Mouse (Mus musculus) kidney, adult 11 months (tissue): ENCODE measurements around the gene Las1l.
"Not testable (repeated sequence)": the region's sequence is repeated elsewhere in the genome, so short reads cannot be mapped to it uniquely, and the experiment has no call there.

Experiments
- DNase-seq: peaks from one replicate; pipeline ENCODE4 v3.0.0; 2022

Las1l gene

DNA sequence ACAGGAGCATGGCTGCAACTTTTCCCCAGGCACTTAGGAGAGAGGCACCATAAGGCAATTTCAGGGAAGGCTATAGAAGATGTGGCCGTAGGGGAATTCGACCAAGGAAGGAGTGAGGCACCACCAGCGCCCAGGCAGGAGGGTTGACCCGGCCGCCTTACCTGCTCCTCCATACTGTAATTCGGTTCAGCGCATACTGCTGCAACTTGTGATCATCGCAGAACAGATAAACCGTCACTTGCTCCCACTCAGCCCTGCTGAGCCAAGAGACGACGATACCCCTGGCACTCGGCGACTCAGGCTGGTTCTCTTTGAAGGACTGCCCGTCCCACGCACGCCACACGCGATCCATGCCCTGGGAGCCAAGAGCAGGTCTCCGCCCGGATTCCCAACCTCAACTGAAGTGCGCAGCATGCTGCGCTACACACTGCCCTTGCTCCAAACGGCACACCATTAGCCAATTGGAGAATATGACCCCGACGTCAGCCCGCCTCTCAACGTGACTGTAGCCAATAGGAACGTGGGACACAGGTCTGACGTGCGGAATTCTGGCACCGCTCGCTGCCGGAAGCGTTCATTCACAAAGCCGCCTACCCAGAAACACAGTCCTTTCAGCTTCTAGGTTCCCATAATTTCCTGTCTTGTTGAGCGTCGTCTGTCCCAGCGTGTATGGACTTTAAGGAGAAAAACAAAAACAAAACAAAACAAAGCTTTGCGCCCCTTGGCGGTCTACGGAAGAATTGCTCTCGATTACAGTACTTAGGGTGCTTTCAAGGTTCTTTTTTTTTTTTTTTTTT is at the start of gene Las1l:
Gene Las1l, minus strand, starts transcription at position 466 of the 797 bp plus-strand sequence.
- peak; percentile 93 for DNase-seq

DNA sequence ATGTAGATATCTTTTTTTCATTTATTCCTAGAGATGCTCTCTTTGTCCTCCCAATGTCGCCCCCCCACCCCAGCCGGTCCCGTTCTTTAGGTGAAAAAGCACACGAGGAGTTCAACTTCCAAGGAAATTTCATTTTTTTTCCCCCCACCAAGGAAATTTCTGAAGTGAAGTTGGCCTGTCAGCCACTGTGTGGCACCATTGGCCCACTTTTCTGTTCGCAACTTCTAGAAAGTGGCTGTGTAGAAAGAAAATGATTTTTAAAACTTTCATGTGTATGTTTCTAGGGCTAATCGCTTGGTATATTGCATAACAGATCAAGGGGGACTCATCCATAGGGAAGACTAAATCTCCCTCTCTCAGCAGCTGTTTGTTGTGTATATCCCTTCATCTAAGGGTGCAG is 49.6 kb upstream of the Las1l start:
- DNase-seq, result no peak

DNA sequence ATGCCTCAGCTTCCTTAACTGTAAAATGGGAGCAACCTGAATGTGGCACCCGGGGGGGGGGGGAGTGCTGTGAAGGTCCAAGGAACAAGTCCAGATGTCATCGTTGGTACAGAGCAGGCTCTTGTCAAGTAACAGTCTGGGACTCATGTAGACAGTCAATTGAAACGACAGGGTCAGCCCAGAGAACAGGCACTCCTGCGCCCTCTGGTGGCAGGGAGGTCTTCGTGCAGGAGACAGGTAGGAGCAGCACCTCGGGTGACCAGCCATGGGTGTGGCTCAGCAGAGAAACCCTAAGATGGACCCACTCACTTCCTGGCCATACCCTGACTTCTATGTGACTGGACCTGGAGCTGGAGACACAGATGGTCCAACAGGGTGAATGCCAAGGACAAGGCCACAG is 42.8 kb upstream of the Las1l start:
- DNase-seq, result no peak

DNA sequence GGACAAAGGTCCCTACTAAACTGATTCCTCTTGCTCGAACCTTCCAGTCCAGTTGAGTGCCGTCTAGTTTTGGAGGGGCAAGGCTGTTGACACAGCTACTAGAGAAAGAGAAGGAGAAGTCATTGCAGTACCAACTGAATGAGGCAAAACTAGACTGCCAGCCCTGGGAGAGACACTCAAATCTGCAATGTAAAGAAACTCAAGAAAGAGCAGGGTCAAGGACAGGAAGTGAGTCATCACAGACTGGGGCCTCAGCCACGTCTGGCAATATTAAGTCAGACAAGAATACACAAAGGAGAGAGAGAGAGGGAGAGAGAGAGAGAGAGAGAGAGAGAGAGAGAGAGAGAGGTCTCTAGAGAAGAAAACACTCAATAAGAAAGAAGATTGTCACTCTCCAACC is 36.4 kb upstream of the Las1l start:
- no peak for DNase-seq

DNA sequence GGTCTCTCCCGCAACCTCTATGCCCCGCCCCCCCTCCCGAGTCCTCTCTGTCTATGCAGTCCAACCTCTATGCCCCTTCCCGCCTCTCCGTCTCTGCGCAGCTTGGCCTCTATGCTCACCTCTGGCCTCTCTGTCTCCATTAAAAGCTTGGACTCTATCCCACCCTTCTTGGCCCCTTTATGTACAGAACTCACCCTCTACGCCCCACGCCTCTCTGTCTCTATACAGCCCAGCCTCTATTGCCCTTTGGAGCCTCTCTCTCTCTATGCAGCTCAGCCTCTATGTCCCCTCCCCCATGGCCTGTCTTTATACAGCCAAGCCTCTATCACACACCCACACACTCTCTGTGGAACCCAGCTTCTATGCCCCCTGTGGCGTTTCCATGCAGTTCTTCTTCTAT is 13.2 kb upstream of the Las1l start:
- DNase-seq, result no peak

DNA sequence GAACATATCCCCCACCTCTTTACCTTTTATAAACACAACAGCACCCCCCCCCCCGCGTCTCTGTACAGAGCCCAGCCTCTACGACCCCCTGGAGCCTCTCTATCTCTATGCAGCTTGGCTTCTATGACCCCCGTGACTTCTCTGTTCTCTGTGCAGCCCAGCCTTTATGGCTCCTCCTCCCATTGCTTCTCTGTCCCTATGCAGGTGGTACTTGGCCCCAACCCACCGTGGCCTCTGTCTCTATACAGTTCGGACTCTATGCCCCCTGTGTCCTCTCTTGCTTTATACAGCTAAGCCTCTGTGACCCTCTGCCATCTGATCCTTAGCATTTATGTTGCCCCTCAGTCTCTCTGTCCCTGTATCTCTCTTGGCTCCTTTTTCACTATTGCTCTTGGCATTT is 12.4 kb upstream of the Las1l start:
- no peak for DNase-seq

DNA sequence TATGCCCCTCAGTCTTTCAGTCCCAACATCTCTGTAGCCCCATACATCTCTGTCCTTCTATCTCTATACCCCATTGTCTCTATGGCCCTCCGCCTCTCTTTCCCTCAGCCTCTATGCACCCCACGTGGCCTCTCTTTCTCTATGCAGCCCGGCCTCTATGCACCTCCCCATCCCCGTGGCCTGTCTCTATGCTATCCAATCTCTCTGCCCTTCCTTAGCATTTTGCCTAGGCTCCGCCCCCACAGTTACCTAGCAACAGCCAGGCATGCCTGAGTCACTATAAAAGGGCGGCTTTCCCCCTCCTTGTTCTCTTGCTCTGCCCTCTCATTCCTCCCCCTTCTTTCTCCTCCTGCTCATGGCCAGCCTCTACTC is 11.8 kb upstream of the Las1l start:
- peak; percentile 79 for DNase-seq

DNA sequence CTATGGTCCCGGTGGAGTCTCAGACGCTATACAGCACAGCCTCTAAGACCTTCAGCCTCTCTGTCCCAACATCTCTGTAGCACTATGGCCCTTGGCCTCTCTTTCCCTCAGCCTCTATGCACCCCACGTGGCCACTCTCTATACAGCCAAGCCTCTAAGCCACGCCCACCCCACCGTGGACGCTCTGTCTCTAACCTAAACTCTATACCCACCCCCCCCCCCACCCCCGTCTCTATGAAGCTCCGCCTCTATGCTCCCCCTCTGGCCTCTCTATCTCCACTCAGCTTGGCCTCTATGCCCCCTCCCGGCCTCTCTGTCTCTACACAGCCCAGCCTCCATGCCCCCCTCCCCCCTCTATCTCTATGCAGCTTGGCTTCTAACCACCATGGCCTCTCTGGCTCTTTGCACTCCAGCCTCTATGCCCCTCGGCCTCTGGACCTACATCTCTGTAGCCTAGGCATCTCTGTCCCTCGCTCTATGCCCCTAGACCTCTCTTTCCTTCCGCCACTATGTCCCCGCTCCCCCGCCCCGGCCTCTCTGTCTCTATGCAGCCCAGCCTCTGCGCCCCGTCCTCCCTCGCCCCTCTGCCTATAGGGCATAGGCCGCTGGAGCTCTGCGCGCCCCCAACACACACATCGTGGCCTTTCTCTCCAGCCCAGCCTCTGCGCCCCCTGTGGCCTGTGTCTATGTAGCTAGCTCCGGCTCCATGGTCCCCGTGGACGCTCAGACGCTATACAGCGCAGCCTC is 11.3 kb upstream of the Las1l start:
- peak; percentile 39 for DNase-seq

DNA sequence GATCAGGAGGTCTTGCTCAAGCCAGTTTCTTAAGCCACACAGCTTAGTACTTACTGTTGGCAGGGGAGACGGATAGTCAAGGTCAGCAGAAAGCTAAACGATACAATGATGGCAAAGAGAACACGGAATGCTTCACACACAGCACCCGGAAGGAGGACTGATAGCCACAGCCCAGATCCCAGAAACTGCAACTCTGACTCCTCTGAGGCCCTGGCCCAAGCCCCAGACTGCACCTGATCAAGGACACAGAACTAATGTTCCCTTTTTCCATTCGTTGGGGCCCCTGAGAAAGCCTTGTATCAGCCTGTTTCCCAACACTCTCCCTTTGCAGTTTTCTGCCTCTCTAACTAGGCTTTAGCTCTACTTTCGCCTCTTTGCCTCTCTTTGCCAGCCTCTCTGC is 8.3 kb upstream of the Las1l start:
- no peak for DNase-seq

DNA sequence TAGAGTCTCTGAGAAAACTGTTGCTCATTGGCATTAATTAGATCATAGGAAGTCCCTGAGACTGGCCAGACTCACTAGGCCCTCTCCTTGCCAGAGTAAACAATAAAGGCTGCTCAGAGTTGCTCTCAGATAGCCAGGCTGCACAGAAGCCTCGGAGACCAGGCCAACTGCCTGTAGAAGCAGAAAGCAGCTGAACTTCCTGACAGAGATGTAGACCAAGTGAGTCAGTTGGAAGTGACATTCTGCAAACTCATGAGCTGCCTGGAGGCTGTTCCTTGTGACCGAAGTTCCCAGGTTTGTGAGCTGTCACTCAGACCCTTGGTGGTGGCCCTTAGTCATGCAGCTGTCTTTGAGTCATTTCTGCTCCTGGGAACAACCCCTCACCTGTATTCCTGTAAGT is 6.6 kb upstream of the Las1l start:
- DNase-seq, result no peak

DNA sequence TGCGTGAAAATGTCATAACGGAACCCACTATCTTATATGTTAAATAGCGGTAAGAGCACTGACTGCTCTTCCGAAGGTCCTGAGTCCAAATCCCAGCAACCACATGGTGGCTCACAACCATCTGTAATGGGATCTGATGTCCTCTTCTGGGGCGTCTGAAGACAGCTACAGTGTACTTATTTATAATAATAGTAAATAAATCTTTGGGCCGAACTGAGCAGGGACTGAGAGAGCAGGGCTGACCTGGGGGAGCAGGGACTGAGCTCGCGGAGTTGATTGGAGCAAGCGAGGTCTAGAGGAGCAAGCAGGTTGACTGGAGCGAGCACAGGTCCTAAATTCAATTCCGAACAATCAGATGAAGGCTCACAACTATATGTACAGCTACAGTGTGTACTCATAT is 699 bp upstream of the Las1l start:
- not testable (repeated sequence) for DNase-seq

DNA sequence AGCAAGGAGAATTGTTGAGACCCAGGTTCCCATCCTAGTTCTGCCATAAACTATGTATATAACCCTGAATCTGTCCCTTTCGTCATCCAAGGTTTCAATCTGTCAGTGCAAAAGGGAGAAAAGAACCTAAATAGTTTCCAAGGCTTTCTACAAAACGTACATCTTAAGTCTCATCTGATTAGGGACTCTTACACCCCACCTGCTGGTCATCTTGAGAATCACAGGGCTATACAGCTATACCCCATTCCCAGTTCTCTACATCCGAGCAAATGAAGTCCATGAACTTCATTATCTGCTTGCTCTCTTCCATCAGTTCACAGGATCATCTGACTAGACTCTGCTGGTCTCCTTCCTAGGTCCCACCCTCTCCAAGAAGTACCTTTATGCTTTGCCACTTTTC is 6.0 kb downstream of the Las1l start:
- peak; percentile 29 for DNase-seq

DNA sequence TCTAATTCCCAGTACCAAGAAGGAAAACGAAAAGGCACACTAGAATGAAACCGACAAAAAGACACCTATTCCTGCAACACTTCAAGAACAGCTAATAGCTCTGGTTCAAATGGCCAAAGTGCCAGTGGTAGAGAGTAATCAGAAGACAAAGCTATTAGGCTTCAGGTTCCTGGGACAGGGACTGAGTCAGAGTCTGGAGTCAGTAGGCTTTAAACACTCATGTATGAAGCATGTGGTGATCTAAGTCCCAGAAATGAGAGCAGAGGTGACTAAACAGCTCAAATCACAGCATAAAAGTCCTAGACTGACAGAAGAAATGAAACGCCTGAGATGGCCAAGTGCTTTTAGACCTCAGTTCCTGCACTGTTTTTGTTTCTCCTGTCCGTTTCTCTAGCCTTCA is 8.6 kb downstream of the Las1l start:
- no peak for DNase-seq

DNA sequence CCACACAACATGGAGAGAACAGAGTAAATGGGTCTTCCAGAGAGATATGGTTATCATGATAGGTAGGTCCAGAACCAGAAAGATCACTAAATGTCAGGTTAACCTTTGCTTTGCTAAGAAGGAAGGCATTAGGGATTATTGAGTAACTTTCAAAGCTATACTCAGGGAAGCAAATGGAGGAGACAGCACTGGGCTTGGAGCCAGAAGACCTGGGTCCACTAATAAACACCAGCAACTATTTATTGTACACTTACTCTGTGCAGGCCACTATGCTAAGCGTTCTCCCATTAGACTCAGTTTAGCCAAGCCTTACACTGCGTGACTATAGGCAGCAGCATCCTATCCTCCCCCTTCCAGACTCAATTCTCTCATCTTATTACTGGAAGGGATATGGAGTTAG is 11.3 kb downstream of the Las1l start:
- DNase-seq, result peak; percentile 41

DNA sequence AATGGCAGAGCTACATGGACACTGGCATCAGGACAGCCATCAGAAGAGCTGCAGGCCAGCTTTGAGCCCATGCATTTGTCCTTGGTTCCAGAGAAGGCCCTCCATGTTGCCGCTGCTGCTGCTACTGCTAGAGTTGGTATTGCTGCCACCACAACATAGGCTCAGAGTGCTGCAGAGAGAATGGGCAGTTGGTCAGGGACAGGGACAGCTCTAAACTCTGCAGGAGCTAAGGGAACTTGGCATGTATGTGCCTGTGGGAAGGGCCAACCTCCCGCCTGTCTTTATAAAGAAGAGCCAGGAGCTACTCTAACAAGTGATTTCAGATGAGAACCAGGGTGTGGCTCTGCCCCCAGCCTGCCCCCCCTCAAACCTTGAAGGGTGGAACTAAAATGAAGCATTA is 21.3 kb downstream of the Las1l start:
- no peak for DNase-seq

DNA sequence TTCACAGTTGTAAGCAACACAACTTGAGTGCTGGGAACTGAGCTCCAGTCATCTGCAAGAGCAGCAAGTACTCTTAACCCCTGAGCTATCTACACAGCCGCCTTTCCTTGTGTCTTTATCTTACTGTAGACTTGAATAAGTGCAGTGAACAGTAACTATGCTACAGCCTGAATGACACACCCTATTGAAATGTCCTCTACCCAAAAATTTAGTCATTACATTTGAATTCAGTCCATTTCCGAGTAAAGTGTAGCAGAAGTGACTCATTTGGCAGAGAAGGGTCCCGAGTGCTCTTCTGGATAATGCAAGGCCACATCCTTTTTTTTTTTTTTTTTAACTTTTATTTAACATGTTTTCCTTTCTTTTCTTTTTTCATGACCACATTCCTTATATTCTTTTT is 54.0 kb downstream of the Las1l start:
- DNase-seq, result no peak
